Mouse (Mus musculus) midbrain, embryonic 12.5 days (tissue): ENCODE measurements around the gene Olfr435. TPM values are rescaled to one million over a fixed set of nuclear protein-coding genes. Genes with fewer than 3 reads are reported as not detected.
"Not testable (repeated sequence)": the region's sequence is repeated elsewhere in the genome, so short reads cannot be mapped to it uniquely, and the experiment has no call there.

Experiments used
- ATAC-seq: fragments of 200-750 bp; cut with Nextera tagmentation; 2 replicates; pipeline ENCODE4 v1.8.0; 2017; ENCODE audit warnings: low read depth, moderate TSS enrichment, moderate library complexity; ENCODE audit not compliant: low FRiP score
- H3K27ac ChIP-seq: fragments of 300-500 bp; sonication (generic); replicated peaks from 2 replicates; pipeline ENCODE4 v1.5.1; 2016; ENCODE audit warnings: mild to moderate bottlenecking
- H3K27me3 ChIP-seq: fragments of 300-500 bp; sonication (generic); 2 replicates; pipeline ENCODE4 v1.6.1; 2016; ENCODE audit warnings: mild to moderate bottlenecking
- H3K36me3 ChIP-seq: fragments of 300-500 bp; sonication (generic); 2 replicates; pipeline ENCODE4 v1.6.1; 2016
- H3K4me1 ChIP-seq: fragments of 300-500 bp; sonication (generic); 2 replicates; pipeline ENCODE4 v1.6.1; 2016
- H3K4me2 ChIP-seq: fragments of 300-500 bp; sonication (generic); replicated peaks from 2 replicates; pipeline ENCODE4 v1.6.1; 2016; ENCODE audit warnings: mild to moderate bottlenecking, moderate library complexity
- H3K4me3 ChIP-seq: fragments of 300-500 bp; sonication (generic); 2 replicates; pipeline ENCODE4 v1.5.1; 2016; ENCODE audit warnings: mild to moderate bottlenecking
- H3K9ac ChIP-seq: fragments of 300-500 bp; sonication (generic); replicated peaks from 2 replicates; pipeline ENCODE4 v1.6.1; 2016; ENCODE audit warnings: mild to moderate bottlenecking, moderate library complexity
- H3K9me3 ChIP-seq: fragments of 300-500 bp; sonication (generic); 2 replicates; pipeline ENCODE4 v1.6.1; 2016; ENCODE audit warnings: mild to moderate bottlenecking
- WGBS: fragments of 180-500 bp; shearing (Covaris S2); methylation state at CpG from one replicate; pipeline ENCODE4 v1.1.7; 2016; 5-methylcytosine and 5-hydroxymethylcytosine counted together
- polyA plus RNA-seq: library from polyadenylated mRNA; unstranded; fragments of >200 nt; fragmentation: Nextera tagmentation; extraction: Ambion mirVana; gene quantifications from 2 replicates; pipeline ENCODE4 v1.2.1, GENCODE M21; 2016

The Olfr435 gene
- not detected in 2 replicates for polyA plus RNA-seq

- no peak within 1 kb of the TSS for H3K27ac ChIP-seq
- no peak for ATAC-seq
- no peak within 1 kb of the TSS for H3K9ac ChIP-seq
- H3K36me3 ChIP-seq = no peaks in the 10 kb centered on the region
- no peak within 1 kb of the TSS for H3K4me2 ChIP-seq
- no peaks in the 10 kb centered on the region for H3K4me1 ChIP-seq
- H3K4me3 ChIP-seq = no peak within 1 kb of the TSS
- no peaks in the 10 kb centered on the region for H3K9me3 ChIP-seq
- H3K27me3 ChIP-seq = no peaks in the 10 kb centered on the region
Observed at GRCm38 (mm10) chr6:43196781-43197180, at the start of gene Olfr435. Gene Olfr435 (plus strand): TSS chr6:43197146.

- 72% methylated on average over 1 of the region's 1 CpGs for WGBS
- no peaks in the 10 kb centered on the region for H3K4me1 ChIP-seq
Observed at GRCm38 (mm10) chr6:43159502-43159901, 37.4 kb upstream of the Olfr435 start.

GRCm38 (mm10) chr6:43162982-43163381, 34.0 kb upstream of the Olfr435 start, which contains the start of gene Olfr437:
Gene Olfr437 (plus strand): TSS chr6:43163282.
- Histone ChIP-seq H3K27ac (no peak within 1 kb of the TSS), H3K36me3 (no peaks in the 10 kb centered on the region), H3K9ac (no peak within 1 kb of the TSS), H3K27me3 (no peaks in the 10 kb centered on the region), H3K4me1 (no peaks in the 10 kb centered on the region), H3K4me2 (no peak within 1 kb of the TSS), H3K4me3 (no peak within 1 kb of the TSS), H3K9me3 (no peaks in the 10 kb centered on the region)
- no peak for ATAC-seq
- 78% methylated on average over 3 of the region's 3 CpGs for WGBS

More at GRCm38 (mm10) chr6:43159502-43159901, 37.4 kb upstream of the Olfr435 start:
- H3K4me3 ChIP-seq = no peak overlapping the region
- H3K9me3 ChIP-seq = no peaks in the 10 kb centered on the region
- H3K36me3 ChIP-seq = no peaks in the 10 kb centered on the region
- no peak overlapping the region for H3K4me2 ChIP-seq
- no peak for ATAC-seq
- H3K27ac ChIP-seq = no peak overlapping the region
- no peaks in the 10 kb centered on the region for H3K27me3 ChIP-seq
- H3K9ac ChIP-seq = no peak overlapping the region

GRCm38 (mm10) chr6:43167246-43167645, 29.7 kb upstream of the Olfr435 start:
- Histone ChIP-seq H3K27me3 (no peaks in the 10 kb centered on the region), H3K4me3 (no peak overlapping the region), H3K27ac (no peak overlapping the region), H3K4me2 (no peak overlapping the region), H3K36me3 (no peaks in the 10 kb centered on the region), H3K9me3 (no peaks in the 10 kb centered on the region), H3K9ac (no peak overlapping the region), H3K4me1 (no peaks in the 10 kb centered on the region)
- no peak for ATAC-seq
- 97% methylated on average over 4 of the region's 4 CpGs for WGBS

- H3K4me3 ChIP-seq = no peak within 1 kb of the TSS
- H3K4me1 ChIP-seq = no peaks in the 10 kb centered on the region
- no peaks in the 10 kb centered on the region for H3K9me3 ChIP-seq
- no peak within 1 kb of the TSS for H3K4me2 ChIP-seq
- WGBS = 85% methylated on average over 4 of the region's 4 CpGs
- H3K27ac ChIP-seq = no peak within 1 kb of the TSS
- H3K27me3 ChIP-seq = no peaks in the 10 kb centered on the region
- no peak for ATAC-seq
- no peak within 1 kb of the TSS for H3K9ac ChIP-seq
- H3K36me3 ChIP-seq = no peaks in the 10 kb centered on the region
Observed at GRCm38 (mm10) chr6:43171840-43172239, 25.1 kb upstream of the Olfr435 start, which contains the start of gene Olfr13. Gene Olfr13 (plus strand): TSS chr6:43172140.

GRCm38 (mm10) chr6:43178129-43178528, 18.8 kb upstream of the Olfr435 start:
- Histone ChIP-seq H3K4me2 (no peak overlapping the region), H3K27ac (no peak overlapping the region), H3K4me1 (no peaks in the 10 kb centered on the region), H3K27me3 (no peaks in the 10 kb centered on the region), H3K36me3 (no peaks in the 10 kb centered on the region), H3K4me3 (no peak overlapping the region), H3K9me3 (no peaks in the 10 kb centered on the region), H3K9ac (no peak overlapping the region)
- WGBS = 61% methylated on average over 1 of the region's 1 CpGs
- ATAC-seq = no peak

- no peaks in the 10 kb centered on the region for H3K27me3 ChIP-seq
- H3K4me1 ChIP-seq = no peaks in the 10 kb centered on the region
- no peaks in the 10 kb centered on the region for H3K9me3 ChIP-seq
- no peak overlapping the region for H3K4me2 ChIP-seq
- no peaks in the 10 kb centered on the region for H3K36me3 ChIP-seq
- 58% methylated on average over 6 of the region's 6 CpGs for WGBS
- no peak overlapping the region for H3K27ac ChIP-seq
- H3K9ac ChIP-seq = no peak overlapping the region
- ATAC-seq = peak; percentile 60
- H3K4me3 ChIP-seq = no peak overlapping the region
Observed at GRCm38 (mm10) chr6:43178584-43179501, 18.1 kb upstream of the Olfr435 start.

GRCm38 (mm10) chr6:43190986-43191385, 6.0 kb upstream of the Olfr435 start:
- Histone ChIP-seq H3K4me3 (no peak overlapping the region), H3K9me3 (no peaks in the 10 kb centered on the region), H3K4me2 (no peak overlapping the region), H3K36me3 (no peaks in the 10 kb centered on the region), H3K27me3 (no peaks in the 10 kb centered on the region), H3K9ac (no peak overlapping the region), H3K4me1 (no peaks in the 10 kb centered on the region), H3K27ac (no peak overlapping the region)
- no peak for ATAC-seq
- 86% methylated on average over 3 of the region's 3 CpGs for WGBS

GRCm38 (mm10) chr6:43198094-43198493, 1.1 kb downstream of the Olfr435 start:
- no peak overlapping the region for H3K9ac ChIP-seq
- no peaks in the 10 kb centered on the region for H3K4me1 ChIP-seq
- H3K27ac ChIP-seq = no peak overlapping the region
- no peaks in the 10 kb centered on the region for H3K27me3 ChIP-seq
- H3K9me3 ChIP-seq = no peaks in the 10 kb centered on the region
- H3K4me2 ChIP-seq = no peak overlapping the region
- H3K4me3 ChIP-seq = no peak overlapping the region
- WGBS = 84% methylated on average over 3 of the region's 3 CpGs
- ATAC-seq = no peak
- H3K36me3 ChIP-seq = no peaks in the 10 kb centered on the region

GRCm38 (mm10) chr6:43202786-43203185, 5.8 kb downstream of the Olfr435 start:
- Histone ChIP-seq H3K36me3 (no peaks in the 10 kb centered on the region), H3K27me3 (no peaks in the 10 kb centered on the region), H3K9me3 (no peaks in the 10 kb centered on the region), H3K27ac (no peak overlapping the region), H3K4me1 (no peaks in the 10 kb centered on the region), H3K9ac (no peak overlapping the region), H3K4me2 (no peak overlapping the region), H3K4me3 (no peak overlapping the region)
- ATAC-seq = no peak

- WGBS = 47% methylated on average over 2 of the region's 2 CpGs
- no peak for ATAC-seq
- Histone ChIP-seq H3K9ac (no peak overlapping the region), H3K4me3 (no peak overlapping the region), H3K4me2 (no peak overlapping the region), H3K36me3 (no peaks in the 10 kb centered on the region), H3K4me1 (no peaks in the 10 kb centered on the region), H3K9me3 (no peaks in the 10 kb centered on the region), H3K27ac (no peak overlapping the region), H3K27me3 (no peaks in the 10 kb centered on the region)
Observed at GRCm38 (mm10) chr6:43205355-43205754, 8.4 kb downstream of the Olfr435 start.

GRCm38 (mm10) chr6:43212873-43213272, 15.9 kb downstream of the Olfr435 start, which contains the start of gene Olfr434:
Gene Olfr434 (plus strand): TSS chr6:43213021.
- H3K4me3 ChIP-seq, H3K4me2 ChIP-seq, H3K27ac ChIP-seq, H3K36me3 ChIP-seq, H3K9me3 ChIP-seq, H3K9ac ChIP-seq, H3K4me1 ChIP-seq, H3K27me3 ChIP-seq, ATAC-seq: not testable (repeated sequence)
